Mouse (Mus musculus) CH12.LX (cell line): ENCODE measurements around the gene March2. TPM values are rescaled to one million over a fixed set of nuclear protein-coding genes. Genes with fewer than 3 reads are reported as not detected.

Source experiments
- DNase-seq: peaks from one replicate; pipeline ENCODE4 v3.0.0-alpha.2; 2013; ENCODE audit errors: extremely low read depth
- H3K27ac ChIP-seq: 2 replicates; pipeline ENCODE4 v1.5.1; 2012; ENCODE audit warnings: low read depth, mild to moderate bottlenecking, control low read depth, moderate library complexity; ENCODE audit not compliant: insufficient read depth
- H3K27me3 ChIP-seq: replicated peaks from 2 replicates; pipeline ENCODE3; 2012; ENCODE audit warnings: inconsistent platforms
- H3K36me3 ChIP-seq, 2 experiments: replicated peaks in 1 of 2; 2 replicates each; pipeline versions ENCODE3 to v1.6.1; 2012; ENCODE audit warnings: inconsistent platforms in 1 of 2, low read length in 1 of 2, mild to moderate bottlenecking in 1 of 2, mixed read lengths in 1 of 2, moderate library complexity in 1 of 2; ENCODE audit not compliant: control insufficient read depth in 1 of 2, insufficient read depth in 1 of 2
- H3K4me1 ChIP-seq, 2 experiments: 2 replicates each; pipeline ENCODE4 v1.6.1; 2012; ENCODE audit warnings: inconsistent platforms in 1 of 2, moderate library complexity in 1 of 2; ENCODE audit not compliant: insufficient read depth in 2 of 2, control insufficient read depth in 1 of 2
- H3K4me2 ChIP-seq: 2 replicates; pipeline ENCODE4 v1.6.1; 2012; ENCODE audit warnings: low read depth, mild to moderate bottlenecking, control low read depth; ENCODE audit not compliant: poor library complexity, insufficient read depth, severe bottlenecking
- H3K4me3 ChIP-seq, 3 experiments: fragments of 150-350 bp in 1 of 3; sonication (generic) in 1 of 3; replicated peaks in 1 of 3; 2 replicates each; pipeline versions ENCODE3 to v1.5.1; 2011 to 2012; ENCODE audit warnings: low read depth in 2 of 3, low read length in 2 of 3, mild to moderate bottlenecking in 2 of 3, moderate library complexity in 2 of 3, control low read depth in 1 of 3, improper control_type of control experiment in 1 of 3, inconsistent platforms in 1 of 3, mixed read lengths in 1 of 3; ENCODE audit not compliant: poor library complexity in 1 of 3
- H3K79me2 ChIP-seq: replicated peaks from 2 replicates; pipeline ENCODE4 v1.6.1; 2012; ENCODE audit warnings: mild to moderate bottlenecking, moderate library complexity; ENCODE audit not compliant: control insufficient read depth, poor library complexity, insufficient read depth, severe bottlenecking; ENCODE audit errors: extremely low read depth
- H3K9ac ChIP-seq: 2 replicates; pipeline ENCODE4 v1.6.1; 2012; ENCODE audit warnings: low read depth, mild to moderate bottlenecking, control low read depth, moderate library complexity; ENCODE audit not compliant: insufficient read depth
- H3K9me3 ChIP-seq: replicated peaks from 2 replicates; pipeline ENCODE3; 2012; ENCODE audit warnings: low read length, inconsistent platforms, mixed read lengths
- BHLHE40 ChIP-seq: IDR thresholded peaks from 2 replicates; pipeline ENCODE4 v1.6.1; 2011; ENCODE audit warnings: mild to moderate bottlenecking, low read depth, low read length, improper control_type of control experiment
- CHD2 ChIP-seq: IDR thresholded peaks from 2 replicates; pipeline ENCODE4 v1.6.1; 2011; ENCODE audit warnings: low read length, improper control_type of control experiment
- CTCF ChIP-seq, 2 experiments: IDR thresholded peaks in 1 of 2; conservative IDR thresholded peaks in 1 of 2; 2 replicates each; pipeline ENCODE4 v1.5.1; 2011 to 2012; ENCODE audit warnings: low read depth in 2 of 2, low read length in 2 of 2, improper control_type of control experiment in 1 of 2, inconsistent platforms in 1 of 2, mild to moderate bottlenecking in 1 of 2, moderate library complexity in 1 of 2
- ELF1 ChIP-seq: IDR thresholded peaks from 2 replicates; pipeline ENCODE4 v1.6.1; 2014; ENCODE audit warnings: low read depth, mild to moderate bottlenecking, inconsistent platforms, low read length, improper control_type of control experiment
- EP300 ChIP-seq: IDR thresholded peaks from 2 replicates; pipeline ENCODE4 v1.6.1; 2011; ENCODE audit warnings: low read length, improper control_type of control experiment
- ETS1 ChIP-seq: conservative IDR thresholded peaks from 2 replicates; pipeline ENCODE4 v1.6.1; 2012; ENCODE audit warnings: low read depth, mild to moderate bottlenecking, inconsistent platforms, low read length, improper control_type of control experiment, moderate library complexity
- GABPA ChIP-seq: IDR thresholded peaks from 2 replicates; pipeline ENCODE4 v1.6.1; 2012; ENCODE audit warnings: low read depth, low read length, improper control_type of control experiment, inconsistent platforms; ENCODE audit not compliant: insufficient replicate concordance
- JUN ChIP-seq: IDR thresholded peaks from 2 replicates; pipeline ENCODE4 v1.6.1; 2011; ENCODE audit warnings: low read depth, mild to moderate bottlenecking, low read length, improper control_type of control experiment, moderate library complexity; ENCODE audit not compliant: insufficient read depth
- KAT2A ChIP-seq: IDR thresholded peaks from 2 replicates; pipeline ENCODE4 v1.6.1; 2012; ENCODE audit warnings: low read length, improper control_type of control experiment, inconsistent platforms; ENCODE audit not compliant: insufficient replicate concordance
- MAFK ChIP-seq: IDR thresholded peaks from 2 replicates; pipeline ENCODE4 v1.6.1; 2011; ENCODE audit warnings: low read length, improper control_type of control experiment; ENCODE audit not compliant: insufficient replicate concordance
- MAX ChIP-seq: IDR thresholded peaks from 2 replicates; pipeline ENCODE4 v1.6.1; 2011; ENCODE audit warnings: low read length, improper control_type of control experiment
- MAZ ChIP-seq: IDR thresholded peaks from 2 replicates; pipeline ENCODE4 v1.6.1; 2012; ENCODE audit warnings: low read depth, mild to moderate bottlenecking, inconsistent platforms, low read length, improper control_type of control experiment, moderate library complexity
- MEF2A ChIP-seq: IDR thresholded peaks from 2 replicates; pipeline ENCODE4 v1.6.1; 2014; ENCODE audit warnings: low read depth, mild to moderate bottlenecking, inconsistent platforms, low read length, improper control_type of control experiment, borderline replicate concordance
- MXI1 ChIP-seq: IDR thresholded peaks from 2 replicates; pipeline ENCODE4 v1.6.1; 2011; ENCODE audit warnings: mild to moderate bottlenecking, low read depth, low read length, improper control_type of control experiment
- NELFE ChIP-seq: IDR thresholded peaks from 2 replicates; pipeline ENCODE4 v1.6.1; 2011; ENCODE audit warnings: low read depth, low read length, improper control_type of control experiment
- NRF1 ChIP-seq: IDR thresholded peaks from 2 replicates; pipeline ENCODE4 v1.6.1; 2014; ENCODE audit warnings: low read depth, mild to moderate bottlenecking, inconsistent platforms, low read length, improper control_type of control experiment, moderate library complexity
- POLR2A ChIP-seq: IDR thresholded peaks from 2 replicates; pipeline ENCODE4 v1.6.1; 2011; ENCODE audit warnings: low read depth, mild to moderate bottlenecking, improper control_type of control experiment, low read length
- RAD21 ChIP-seq: IDR thresholded peaks from 2 replicates; pipeline ENCODE4 v1.6.1; 2011; ENCODE audit warnings: low read depth, mild to moderate bottlenecking, low read length, improper control_type of control experiment, moderate library complexity
- SIN3A ChIP-seq: IDR thresholded peaks from 2 replicates; pipeline ENCODE4 v1.6.1; 2012; ENCODE audit warnings: low read length, improper control_type of control experiment, inconsistent platforms
- SMC3 ChIP-seq: IDR thresholded peaks from 2 replicates; pipeline ENCODE4 v1.6.1; 2011; ENCODE audit warnings: low read depth, low read length, improper control_type of control experiment
- TBP ChIP-seq: conservative IDR thresholded peaks from 2 replicates; pipeline ENCODE4 v1.6.1; 2011; ENCODE audit warnings: low read depth, low read length, improper control_type of control experiment
- TCF12 ChIP-seq: IDR thresholded peaks from 2 replicates; pipeline ENCODE4 v1.6.1; 2014; ENCODE audit warnings: low read depth, mild to moderate bottlenecking, inconsistent platforms, low read length, improper control_type of control experiment
- UBTF ChIP-seq: IDR thresholded peaks from 2 replicates; pipeline ENCODE4 v1.6.1; 2012; ENCODE audit warnings: low read depth, mild to moderate bottlenecking, inconsistent platforms, low read length, improper control_type of control experiment, moderate library complexity
- USF2 ChIP-seq: conservative IDR thresholded peaks from 2 replicates; pipeline ENCODE4 v1.6.1; 2011; ENCODE audit warnings: low read depth, low read length, improper control_type of control experiment
- ZMIZ1 ChIP-seq: IDR thresholded peaks from 2 replicates; pipeline ENCODE4 v1.6.1; 2012; ENCODE audit warnings: low read depth, mild to moderate bottlenecking, inconsistent platforms, low read length, improper control_type of control experiment
- ZNF384 ChIP-seq: IDR thresholded peaks from 2 replicates; pipeline ENCODE4 v1.6.1; 2012; ENCODE audit warnings: low read depth, low read length, improper control_type of control experiment, inconsistent platforms
- dilution Hi-C: fragments of 300-500 bp; cut with MboI; formaldehyde crosslinking; loops from 2 replicates; pipeline ENCODE4 v1.14.3; 2020; ENCODE audit warnings: low sequenced_read_pairs; ENCODE audit not compliant: extremely low pct_unique_long_range_greater_than_20kb, extremely low pct_ligation_motif_present
- in situ Hi-C: fragments of 300-500 bp; cut with MboI; formaldehyde crosslinking; loops from 3 replicates; pipeline ENCODE4 v1.14.3; 2019; ENCODE audit warnings: low sequenced_read_pairs, low pct_ligation_motif_present, low pct_unique_long_range_greater_than_20kb, mixed read lengths
- polyA plus RNA-seq: library from polyadenylated mRNA; unstranded; fragments of >175 nt; gene quantifications from 2 replicates; pipeline ENCODE4 v1.2.1, GENCODE M21; 2012; ENCODE audit warnings: low read depth; ENCODE audit not compliant: insufficient read length
- total RNA-seq, 2 experiments: library from RNA; depleted of rRNA; stranded (reverse); fragments of 300-350 nt in 1 of 2; fragments of >200 nt in 1 of 2; gene quantifications; 2 replicates each; pipeline ENCODE4 v1.2.3; 2012 to 2014

March2 gene
- total and polyA plus RNA-seq, 3 experiments, result 9.2 to 12.2 (median 9.3) TPM

DNA sequence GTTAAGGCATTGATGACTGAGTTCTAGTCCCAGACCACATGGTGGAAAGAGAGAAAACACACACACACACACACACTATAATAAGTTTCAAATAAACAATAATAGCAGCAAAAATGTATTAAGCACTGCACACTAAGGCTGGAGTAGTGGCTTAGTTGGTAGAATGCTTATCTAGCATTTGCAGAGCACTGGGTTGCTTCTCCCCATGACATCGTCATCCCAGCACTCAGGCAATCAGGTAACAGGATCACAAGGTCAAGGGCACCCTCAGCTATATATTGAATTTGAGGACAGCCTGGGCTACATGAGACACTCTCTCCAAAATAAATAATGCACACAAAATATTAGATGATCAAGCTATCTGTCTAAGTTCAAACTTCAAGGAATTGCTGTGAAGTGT is 3.7 kb downstream of the March2 start:
- Histone ChIP-seq H3K9me3 (peaks cover 4% of the 10 kb centered on the region), H3K4me1 (peaks cover 2 to 14% of the 10 kb centered on the region in 2 experiments; a peak in 3 of 4 replicates), H3K4me3 (no peak overlapping the region), H3K27ac (no peak overlapping the region), H3K36me3 (peaks cover 0 to 4% of the 10 kb centered on the region in 2 experiments), H3K4me2 (no peak overlapping the region), H3K9ac (no peak overlapping the region), H3K79me2 (no peaks in the 10 kb centered on the region), H3K27me3 (no peaks in the 10 kb centered on the region)
- in situ Hi-C loops (no loop called here), dilution Hi-C loops (no loop called here)
- DNase-seq, result no peak
- TF ChIP-seq KAT2A, result no peak
- no peak for TF ChIP-seq MAX
- no peak for TF ChIP-seq SMC3
- no peak for TF ChIP-seq CTCF (conservative IDR thresholded peaks at IDR 0.05 in 1 of 2, IDR thresholded peaks at IDR 0.05 in 1 of 2; ENCODE audit: low read depth in 2 of 2, low read length in 2 of 2)
- no peak for TF ChIP-seq ELF1
- no peak for TF ChIP-seq UBTF
- TF ChIP-seq MXI1, result no peak
- TF ChIP-seq BHLHE40, result no peak
- TF ChIP-seq POLR2A, result no peak
- TF ChIP-seq ZNF384, result no peak
- no peak for TF ChIP-seq MAZ
- TF ChIP-seq CHD2, result no peak
- TF ChIP-seq GABPA, result no peak
- TF ChIP-seq TBP, result no peak

DNA sequence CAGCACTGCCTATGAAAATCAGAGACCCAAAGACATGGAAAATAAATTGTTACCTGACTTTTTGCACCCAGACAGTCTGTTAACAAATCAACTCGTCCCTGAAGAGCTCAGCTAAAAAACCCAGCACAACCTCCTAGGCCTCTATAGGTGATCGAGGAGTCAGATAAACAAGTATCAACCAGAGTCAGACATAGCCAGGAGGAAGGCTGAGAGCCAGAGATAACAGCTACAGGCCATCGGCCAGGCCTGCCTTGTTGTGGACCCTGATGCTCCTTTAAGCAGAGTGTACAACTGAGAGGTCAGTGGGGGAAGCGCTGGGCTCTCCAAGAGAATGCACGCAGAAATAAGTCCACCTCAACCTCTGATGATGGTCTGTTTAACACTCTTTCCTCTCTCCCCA is 5.2 kb downstream of the March2 start:
- H3K36me3 ChIP-seq, result peaks cover 7 to 16% of the 10 kb centered on the region in 2 experiments
- no peaks in the 10 kb centered on the region for H3K27me3 ChIP-seq
- no peak overlapping the region for H3K4me2 ChIP-seq
- DNase-seq, result no peak
- no peak for TF ChIP-seq MEF2A
- no peak for TF ChIP-seq NELFE
- no peak for TF ChIP-seq TCF12
- no peak for TF ChIP-seq ETS1
- no peak for TF ChIP-seq JUN
- no peak for TF ChIP-seq EP300
- no peak for TF ChIP-seq SIN3A
- no peak for TF ChIP-seq MXI1
- TF ChIP-seq ZMIZ1, result no peak
- TF ChIP-seq MAFK, result no peak
- no peak for TF ChIP-seq BHLHE40
- no peak for TF ChIP-seq RAD21
- TF ChIP-seq NRF1, result no peak
- TF ChIP-seq TBP, result no peak
- TF ChIP-seq USF2, result no peak
- no peaks in the 10 kb centered on the region for H3K79me2 ChIP-seq
- peaks cover 4% of the 10 kb centered on the region for H3K9me3 ChIP-seq
- H3K27ac ChIP-seq, result no peak overlapping the region
- H3K4me1 ChIP-seq, result peaks cover 4 to 18% of the 10 kb centered on the region in 2 experiments; a peak in 3 of 4 replicates
- dilution Hi-C loops (no loop called here), in situ Hi-C loops (no loop called here)
- H3K4me3 ChIP-seq, result no peak overlapping the region
- H3K9ac ChIP-seq, result no peak overlapping the region
